Mouse (Mus musculus) erythroid progenitor cell, adult 5-6 weeks (primary cell): ENCODE data around the gene Trap1. TPM values are rescaled to one million over a fixed set of nuclear protein-coding genes. Genes with fewer than 3 reads are reported as not detected.

Experiments used
- total RNA-seq, 2 experiments: library from RNA; stranded (forward) in 1 of 2; stranded (reverse) in 1 of 2; fragments of 150-400 nt in 1 of 2; fragments of 186-747, 209-891 nt in 1 of 2; gene quantifications; 2 replicates each; pipeline versions ENCODE4 v1.2.3 to v1.2.4; 2015 to 2017; ENCODE audit warnings: low replicate concordance in 2 of 2

Gene Trap1
- total RNA-seq, 2 experiments from 2014 or later: 16.8 to 24.6 TPM

Other genes with a start within 250 kb of the Trap1 start
- not detected in 2 replicates for gene Olfr15, start 246.9 kb downstream of the Trap1 start, total RNA-seq (2015; ENCODE audit: low replicate concordance)
- not detected in 2 replicates for gene Olfr15, start 246.9 kb downstream of the Trap1 start, total RNA-seq (2017; ENCODE audit: low replicate concordance)
- 0.72 TPM in 1 of 2 replicates, not detected in the other for gene Zfp174, start 230.6 kb downstream of the Trap1 start, total RNA-seq (2015; ENCODE audit: low replicate concordance)
- 0.38 TPM in 1 of 2 replicates, not detected in the other for gene Zfp174, start 230.6 kb downstream of the Trap1 start, total RNA-seq (2017; ENCODE audit: low replicate concordance)
- 30.6 and 47.4 TPM in 2 replicates for gene Naa60, start 205.5 kb downstream of the Trap1 start, total RNA-seq (2015; ENCODE audit: low replicate concordance)
- 17.6 and 25.1 TPM in 2 replicates for gene Naa60, start 205.5 kb downstream of the Trap1 start, total RNA-seq (2017; ENCODE audit: low replicate concordance)
- 4.6 and 9.4 TPM in 2 replicates for gene Zfp597, start 193.3 kb downstream of the Trap1 start, total RNA-seq (2015; ENCODE audit: low replicate concordance)
- gene Zfp597, start 193.3 kb downstream of the Trap1 start, total RNA-seq (2017; ENCODE audit: low replicate concordance): 7.9 and 10.8 TPM in 2 replicates
- 4.3 TPM in 1 of 2 replicates, not detected in the other for gene Gm20695, start 193.2 kb downstream of the Trap1 start, total RNA-seq (2015; ENCODE audit: low replicate concordance)
- not detected in 2 replicates for gene Gm20695, start 193.2 kb downstream of the Trap1 start, total RNA-seq (2017; ENCODE audit: low replicate concordance)
- gene 1700037C18Rik, start 169.1 kb downstream of the Trap1 start, total RNA-seq (2015; ENCODE audit: low replicate concordance): not detected in 2 replicates
- 0.64 TPM in 1 of 2 replicates, not detected in the other for gene 1700037C18Rik, start 169.1 kb downstream of the Trap1 start, total RNA-seq (2017; ENCODE audit: low replicate concordance)
- 10.1 and 16.9 TPM in 2 replicates for gene Cluap1, start 169.0 kb downstream of the Trap1 start, total RNA-seq (2015; ENCODE audit: low replicate concordance)
- 7.4 and 8.8 TPM in 2 replicates for gene Cluap1, start 169.0 kb downstream of the Trap1 start, total RNA-seq (2017; ENCODE audit: low replicate concordance)
- 0.84 and 1.1 TPM in 2 replicates for gene Nlrc3, start 101.2 kb downstream of the Trap1 start, total RNA-seq (2015; ENCODE audit: low replicate concordance)
- gene Nlrc3, start 101.2 kb downstream of the Trap1 start, total RNA-seq (2017; ENCODE audit: low replicate concordance): 0.45 and 1.9 TPM in 2 replicates
- 42.5 and 48.2 TPM in 2 replicates for gene Slx4, start 74.1 kb downstream of the Trap1 start, total RNA-seq (2015; ENCODE audit: low replicate concordance)
- 50.1 and 64.4 TPM in 2 replicates for gene Slx4, start 74.1 kb downstream of the Trap1 start, total RNA-seq (2017; ENCODE audit: low replicate concordance)
- gene Dnase1, start 40.9 kb downstream of the Trap1 start, total RNA-seq (2015; ENCODE audit: low replicate concordance): not detected in 2 replicates
- gene Dnase1, start 40.9 kb downstream of the Trap1 start, total RNA-seq (2017; ENCODE audit: low replicate concordance): not detected in 2 replicates
- gene Crebbp, start 136.2 kb upstream of the Trap1 start, total RNA-seq (2015; ENCODE audit: low replicate concordance): 51.1 and 51.2 TPM in 2 replicates
- gene Crebbp, start 136.2 kb upstream of the Trap1 start, total RNA-seq (2017; ENCODE audit: low replicate concordance): 51.4 and 115 TPM in 2 replicates